Mouse (Mus musculus): ENCODE data around the gene Tlx1. TPM values are rescaled to one million over a fixed set of nuclear protein-coding genes. Genes with fewer than 3 reads are reported as not detected.

Tlx1 gene
- polyA plus RNA-seq, 1 experiment from 2014 or later: not detected

- H3K4me3 ChIP-seq (ENCODE audit: low read depth, low read length): no peak overlapping the region
- H3K9ac ChIP-seq (ENCODE audit: low read length): no peak overlapping the region
- H3K9me3 ChIP-seq (ENCODE audit: control insufficient read depth, low read length): no peaks in the 10 kb centered on the region
- no peak overlapping the region for H3K4me2 ChIP-seq (replicated peaks; ENCODE audit: low read depth)
- TF ChIP-seq CTCF (IDR thresholded peaks at IDR 0.05; ENCODE audit: low read depth) (no peak), EP300 (optimal IDR thresholded peaks at IDR 0.05) (no peak)
- H3K4me1 ChIP-seq (replicated peaks; ENCODE audit: control insufficient read depth, insufficient read depth): no peaks in the 10 kb centered on the region
- no peaks in the 10 kb centered on the region for H3K27me3 ChIP-seq (ENCODE audit: control insufficient read depth, insufficient read depth, low read length)
- 78% methylated on average over 5 of the region's 5 CpGs for WGBS
- ATAC-seq (ENCODE audit: low FRiP score, low TSS enrichment): no peak
- no peak overlapping the region for H3K27ac ChIP-seq (replicated peaks)
- no peak for DNase-seq (ENCODE audit: low spot score)
- H3K36me3 ChIP-seq (ENCODE audit: control insufficient read depth, insufficient read depth, low read length): no peaks in the 10 kb centered on the region
Measured at GRCm38 (mm10) chr19:45180447-45180846, 30.0 kb downstream of the Tlx1 start.

- H3K4me1 ChIP-seq (replicated peaks; ENCODE audit: control insufficient read depth, insufficient read depth): no peaks in the 10 kb centered on the region
- no peak overlapping the region for H3K27ac ChIP-seq (replicated peaks)
- no peaks in the 10 kb centered on the region for H3K36me3 ChIP-seq (ENCODE audit: control insufficient read depth, insufficient read depth, low read length)
- H3K9ac ChIP-seq (ENCODE audit: low read length): no peak overlapping the region
- 43% methylated on average over 4 of the region's 4 CpGs for WGBS
- no peak for TF ChIP-seq CTCF (IDR thresholded peaks at IDR 0.05; ENCODE audit: low read depth)
- TF ChIP-seq EP300 (optimal IDR thresholded peaks at IDR 0.05): no peak
- no peaks in the 10 kb centered on the region for H3K27me3 ChIP-seq (ENCODE audit: control insufficient read depth, insufficient read depth, low read length)
- no peak overlapping the region for H3K4me3 ChIP-seq (ENCODE audit: low read depth, low read length)
- no peak overlapping the region for H3K4me2 ChIP-seq (replicated peaks; ENCODE audit: low read depth)
- no peaks in the 10 kb centered on the region for H3K9me3 ChIP-seq (ENCODE audit: control insufficient read depth, low read length)
- no peak for DNase-seq (ENCODE audit: low spot score)
- ATAC-seq (ENCODE audit: low FRiP score, low TSS enrichment): no peak
Measured at GRCm38 (mm10) chr19:45194651-45195050, 44.2 kb downstream of the Tlx1 start.

- Histone ChIP-seq H3K4me1 (replicated peaks; ENCODE audit: control insufficient read depth, insufficient read depth) (no peaks in the 10 kb centered on the region), H3K9ac (ENCODE audit: low read length) (no peak overlapping the region), H3K9me3 (ENCODE audit: control insufficient read depth, low read length) (no peaks in the 10 kb centered on the region), H3K27me3 (ENCODE audit: control insufficient read depth, insufficient read depth, low read length) (no peaks in the 10 kb centered on the region), H3K27ac (replicated peaks) (no peak overlapping the region), H3K36me3 (ENCODE audit: control insufficient read depth, insufficient read depth, low read length) (no peaks in the 10 kb centered on the region), H3K4me3 (ENCODE audit: low read depth, low read length) (no peak overlapping the region), H3K4me2 (replicated peaks; ENCODE audit: low read depth) (no peak overlapping the region)
- no peak for ATAC-seq (ENCODE audit: low FRiP score, low TSS enrichment)
- no peak for DNase-seq (ENCODE audit: low spot score)
- WGBS: 88% methylated on average over 8 of the region's 8 CpGs
- TF ChIP-seq CTCF (IDR thresholded peaks at IDR 0.05; ENCODE audit: low read depth) (no peak), EP300 (optimal IDR thresholded peaks at IDR 0.05) (no peak)
Measured at GRCm38 (mm10) chr19:45196967-45197366, 46.5 kb downstream of the Tlx1 start.

- ATAC-seq (ENCODE audit: low FRiP score, low TSS enrichment) (0 out of 2 replicates have a peak, but pooled peaks have one; percentile 45), DNase-seq (ENCODE audit: low spot score) (no peak)
- H3K27me3 ChIP-seq (ENCODE audit: control insufficient read depth, insufficient read depth, low read length): no peaks in the 10 kb centered on the region
- no peaks in the 10 kb centered on the region for H3K9me3 ChIP-seq (ENCODE audit: control insufficient read depth, low read length)
- H3K36me3 ChIP-seq (ENCODE audit: control insufficient read depth, insufficient read depth, low read length): no peaks in the 10 kb centered on the region
- H3K4me1 ChIP-seq (replicated peaks; ENCODE audit: control insufficient read depth, insufficient read depth): no peaks in the 10 kb centered on the region
- H3K9ac ChIP-seq (ENCODE audit: low read length): no peak overlapping the region
- WGBS: 77% methylated on average over 3 of the region's 3 CpGs
- no peak overlapping the region for H3K27ac ChIP-seq (replicated peaks)
- H3K4me2 ChIP-seq (replicated peaks; ENCODE audit: low read depth): no peak overlapping the region
- no peak overlapping the region for H3K4me3 ChIP-seq (ENCODE audit: low read depth, low read length)
- no peak for TF ChIP-seq EP300 (optimal IDR thresholded peaks at IDR 0.05)
- no peak for TF ChIP-seq CTCF (IDR thresholded peaks at IDR 0.05; ENCODE audit: low read depth)
Measured at GRCm38 (mm10) chr19:45205311-45206105, 55.0 kb downstream of the Tlx1 start.

Other genes with a start within 250 kb of the Tlx1 start
- gene Slf2, start 219.5 kb upstream of the Tlx1 start, polyA plus RNA-seq (2015; fragmentation: Nextera tagmentation; extraction: Ambion mirVana): 9.3 and 9.8 TPM in 2 replicates
- gene Sema4g, start 161.6 kb upstream of the Tlx1 start, polyA plus RNA-seq (2015; fragmentation: Nextera tagmentation; extraction: Ambion mirVana): 1.4 and 1.8 TPM in 2 replicates
- gene Twnk, start 145.0 kb upstream of the Tlx1 start, polyA plus RNA-seq (2015; fragmentation: Nextera tagmentation; extraction: Ambion mirVana): 7.9 and 8.5 TPM in 2 replicates
- 67.2 and 67.3 TPM in 2 replicates for gene Mrpl43, start 144.2 kb upstream of the Tlx1 start, polyA plus RNA-seq (2015; fragmentation: Nextera tagmentation; extraction: Ambion mirVana)
- 40.1 and 45.0 TPM in 2 replicates for gene Lzts2, start 136.3 kb upstream of the Tlx1 start, polyA plus RNA-seq (2015; fragmentation: Nextera tagmentation; extraction: Ambion mirVana)
- 0.33 TPM in 2 replicates for gene Pdzd7, start 105.0 kb upstream of the Tlx1 start, polyA plus RNA-seq (2015; fragmentation: Nextera tagmentation; extraction: Ambion mirVana)
- 26.7 and 29.7 TPM in 2 replicates for gene Sfxn3, start 103.2 kb upstream of the Tlx1 start, polyA plus RNA-seq (2015; fragmentation: Nextera tagmentation; extraction: Ambion mirVana)
- 3.0 and 3.8 TPM in 2 replicates for gene Kazald1, start 75.4 kb upstream of the Tlx1 start, polyA plus RNA-seq (2015; fragmentation: Nextera tagmentation; extraction: Ambion mirVana)
- 0.04 TPM in 1 of 2 replicates, not detected in the other for gene Lbx1, start 85.1 kb downstream of the Tlx1 start, polyA plus RNA-seq (2015; fragmentation: Nextera tagmentation; extraction: Ambion mirVana)
- 15.0 and 15.5 TPM in 2 replicates for gene Btrc, start 213.1 kb downstream of the Tlx1 start, polyA plus RNA-seq (2015; fragmentation: Nextera tagmentation; extraction: Ambion mirVana)